Mouse (Mus musculus): ENCODE data around the gene Ispd. TPM values are rescaled to one million over a fixed set of nuclear protein-coding genes. Genes with fewer than 3 reads are reported as not detected.

Gene Ispd
- polyA plus RNA-seq, 1 experiment from 2014 or later: 8.2 TPM

Other genes starting within 250 kb of the Ispd start
- 26.3 and 30.6 TPM in 2 replicates for gene Ankmy2, start 224.3 kb upstream of the Ispd start, polyA plus RNA-seq (2014; fragmentation: Nextera tagmentation; extraction: Ambion mirVana)
- gene Bzw2, start 223.4 kb upstream of the Ispd start, polyA plus RNA-seq (2014; fragmentation: Nextera tagmentation; extraction: Ambion mirVana): 271 and 279 TPM in 2 replicates
- gene Lrrc72, start 128.1 kb upstream of the Ispd start, polyA plus RNA-seq (2014; fragmentation: Nextera tagmentation; extraction: Ambion mirVana): not detected in 2 replicates
- 9.5 and 9.7 TPM in 2 replicates for gene Sostdc1, start 67.3 kb upstream of the Ispd start, polyA plus RNA-seq (2014; fragmentation: Nextera tagmentation; extraction: Ambion mirVana)
- 1.4 and 1.9 TPM in 2 replicates for gene D630036H23Rik, start 731 bp downstream of the Ispd start, polyA plus RNA-seq (2014; fragmentation: Nextera tagmentation; extraction: Ambion mirVana)

Measured in forebrain, embryonic 11.5 days (tissue).